Mouse (Mus musculus): ENCODE data around the gene Paqr6. TPM values are rescaled to one million over a fixed set of nuclear protein-coding genes. Genes with fewer than 3 reads are reported as not detected.

Paqr6 gene
- total RNA-seq (2023) = not detected

DNA sequence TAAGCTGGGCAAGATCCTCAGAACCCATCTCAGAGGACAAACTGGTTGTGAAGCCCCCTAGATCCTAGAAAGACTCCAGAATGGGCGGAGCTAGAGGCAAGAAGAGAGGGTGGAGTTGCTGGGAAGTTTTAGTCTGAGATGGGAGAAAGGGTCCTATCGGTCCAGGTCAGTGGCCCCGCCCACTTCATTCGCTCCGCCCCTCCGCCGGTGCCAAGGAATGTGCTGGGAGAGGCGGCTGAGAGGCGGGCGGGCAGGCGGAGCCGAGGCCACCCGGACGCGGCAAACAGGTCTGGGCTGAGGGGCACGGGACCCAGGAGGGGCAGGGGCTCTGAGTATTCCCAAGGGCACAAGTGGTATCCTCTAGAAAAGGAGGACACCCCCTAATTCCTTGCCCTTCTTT, at the start of gene Paqr6:
Gene Paqr6, plus strand, starts transcription at position 248 of the 400 bp plus-strand sequence.

DNA sequence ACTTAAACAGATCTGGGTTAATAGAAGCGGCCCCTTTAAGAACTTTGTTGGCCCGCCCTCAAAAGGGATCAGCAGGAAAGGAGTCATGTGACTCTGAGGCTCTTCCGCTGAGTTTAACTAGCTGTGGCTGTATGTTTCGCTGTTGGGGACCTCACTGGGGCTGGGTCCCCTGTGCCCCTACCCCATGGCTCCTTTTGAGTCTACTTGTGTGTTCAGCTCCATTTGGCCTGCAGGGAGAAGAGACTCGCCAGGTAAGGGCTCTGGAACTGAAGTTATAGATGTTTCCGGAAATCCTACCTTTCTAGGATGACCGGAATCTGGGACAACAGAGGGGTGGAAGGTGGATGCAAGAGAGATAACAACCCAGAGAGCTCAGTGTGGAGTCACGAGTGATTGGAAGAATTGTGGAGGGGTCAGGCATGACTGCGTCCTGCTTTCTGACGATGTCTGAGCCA, 39.4 kb upstream of the Paqr6 start, which contains the start of gene Glmp:
Gene Glmp, plus strand, starts transcription at position 73 of the 455 bp plus-strand sequence.

DNA sequence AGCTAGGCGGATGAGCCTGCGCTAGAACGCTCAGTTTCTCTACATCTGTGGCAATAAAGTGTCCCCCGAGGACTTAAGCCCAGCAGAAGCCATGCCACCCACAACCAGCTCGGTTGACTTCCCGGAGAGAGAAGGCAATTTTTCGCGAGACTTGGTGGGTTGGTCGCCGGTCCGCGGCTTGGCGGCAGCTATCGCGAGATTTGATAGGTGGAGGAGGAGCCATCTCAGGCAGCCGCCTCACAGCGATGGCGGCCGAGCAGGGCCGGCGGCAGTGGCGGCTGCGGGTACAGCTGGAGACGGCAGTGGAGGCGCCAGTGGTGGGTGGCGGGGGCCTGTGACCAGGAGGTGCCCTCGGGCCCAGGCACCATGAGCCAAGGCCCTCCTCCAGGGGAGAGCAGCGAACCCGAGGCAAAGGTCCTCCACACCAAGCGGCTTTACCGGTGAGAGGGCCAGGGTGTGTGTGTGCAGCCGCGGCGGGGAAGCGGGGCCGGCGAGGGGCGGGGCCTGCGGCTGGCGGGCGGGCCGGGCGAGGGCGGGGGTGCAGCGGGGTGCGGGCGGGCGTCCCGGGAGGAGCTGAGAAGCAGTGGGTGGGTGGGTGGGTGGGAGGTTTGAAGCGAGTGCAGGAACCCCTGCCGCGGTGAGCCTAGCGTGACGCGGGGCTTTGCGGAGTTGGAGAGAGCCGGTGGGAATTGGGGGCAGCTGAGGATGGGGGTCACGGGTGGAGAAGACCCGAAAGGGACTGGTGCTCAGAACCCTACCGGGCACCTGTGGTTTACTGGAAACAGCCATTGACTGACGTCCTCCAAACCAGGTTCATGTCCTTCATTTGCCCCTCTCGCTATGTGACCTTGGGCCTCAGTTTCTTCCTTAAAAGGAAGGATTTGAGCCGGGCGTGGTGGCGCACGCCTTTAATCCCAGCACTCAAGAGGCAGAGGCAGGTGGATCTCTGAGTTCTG, 28.0 kb upstream of the Paqr6 start, which contains the start of the genes Tmem79 and Smg5:
Gene Tmem79, minus strand, starts transcription at position 91 of the 956 bp plus-strand sequence.
Gene Smg5, plus strand, starts transcription at position 203 of the 956 bp plus-strand sequence.

DNA sequence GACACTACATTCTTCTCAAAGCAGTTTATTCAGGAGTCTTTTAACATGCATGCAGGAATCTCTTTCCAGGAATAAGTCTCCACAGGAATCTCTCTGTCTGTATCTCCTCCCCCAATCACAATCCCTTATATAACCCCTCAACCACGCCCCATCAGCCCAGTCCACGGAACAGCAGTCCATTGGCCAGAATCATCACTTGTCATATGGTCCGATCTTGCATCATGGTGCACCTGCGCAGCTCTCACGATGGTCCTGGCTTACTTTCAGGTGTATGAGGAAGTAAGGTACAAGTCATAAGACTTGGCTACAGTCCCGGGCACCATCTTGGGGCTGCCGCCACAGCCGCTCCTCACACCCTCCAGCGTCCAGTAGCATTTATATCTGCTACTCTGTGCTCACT, 8.3 kb downstream of the Paqr6 start, which contains the start of gene Bglap3:
Gene Bglap3, minus strand, starts transcription at position 101 of the 400 bp plus-strand sequence.

DNA sequence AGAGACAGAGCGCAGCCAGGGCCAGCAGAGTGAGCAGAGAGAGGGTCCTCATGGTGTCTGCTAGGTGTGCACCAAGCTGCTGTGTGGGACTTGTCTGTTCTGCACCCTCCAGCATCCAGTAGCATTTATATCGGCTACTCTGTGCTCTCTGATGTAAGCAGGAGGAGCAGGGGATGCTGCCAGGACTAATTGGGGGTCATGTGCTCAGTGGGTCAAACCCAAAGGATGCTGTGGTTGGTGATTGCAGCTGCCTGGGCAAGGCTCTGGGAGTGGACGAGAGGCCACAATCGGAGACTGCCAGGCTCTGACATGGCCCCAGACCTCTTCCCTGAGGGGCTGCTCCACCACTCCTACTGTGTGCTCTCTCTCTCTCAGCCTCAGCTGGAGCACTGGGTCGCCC, 14.2 kb downstream of the Paqr6 start, which contains the start of gene Bglap2:
Gene Bglap2, minus strand, starts transcription at position 101 of the 400 bp plus-strand sequence.

DNA sequence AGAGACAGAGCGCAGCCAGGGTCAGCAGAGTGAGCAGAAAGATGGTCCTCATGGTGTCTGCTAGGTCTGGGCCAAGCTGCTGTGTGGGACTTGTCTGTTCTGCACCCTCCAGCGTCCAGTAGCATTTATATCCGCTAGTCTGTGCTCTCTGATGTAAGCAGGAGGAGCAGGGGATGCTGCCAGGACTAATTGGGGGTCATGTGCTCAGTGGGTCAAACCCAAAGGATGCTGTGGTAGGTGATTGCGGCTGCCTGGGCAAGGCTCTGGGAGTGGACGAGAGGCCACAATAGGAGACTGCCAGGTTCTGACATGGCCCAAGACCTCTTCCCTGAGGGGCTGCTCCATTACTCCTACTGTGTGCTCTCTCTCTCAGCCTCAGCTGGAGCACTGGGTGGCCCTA, 20.0 kb downstream of the Paqr6 start, which contains the start of gene Bglap:
Gene Bglap, minus strand, starts transcription at position 101 of the 400 bp plus-strand sequence.

DNA sequence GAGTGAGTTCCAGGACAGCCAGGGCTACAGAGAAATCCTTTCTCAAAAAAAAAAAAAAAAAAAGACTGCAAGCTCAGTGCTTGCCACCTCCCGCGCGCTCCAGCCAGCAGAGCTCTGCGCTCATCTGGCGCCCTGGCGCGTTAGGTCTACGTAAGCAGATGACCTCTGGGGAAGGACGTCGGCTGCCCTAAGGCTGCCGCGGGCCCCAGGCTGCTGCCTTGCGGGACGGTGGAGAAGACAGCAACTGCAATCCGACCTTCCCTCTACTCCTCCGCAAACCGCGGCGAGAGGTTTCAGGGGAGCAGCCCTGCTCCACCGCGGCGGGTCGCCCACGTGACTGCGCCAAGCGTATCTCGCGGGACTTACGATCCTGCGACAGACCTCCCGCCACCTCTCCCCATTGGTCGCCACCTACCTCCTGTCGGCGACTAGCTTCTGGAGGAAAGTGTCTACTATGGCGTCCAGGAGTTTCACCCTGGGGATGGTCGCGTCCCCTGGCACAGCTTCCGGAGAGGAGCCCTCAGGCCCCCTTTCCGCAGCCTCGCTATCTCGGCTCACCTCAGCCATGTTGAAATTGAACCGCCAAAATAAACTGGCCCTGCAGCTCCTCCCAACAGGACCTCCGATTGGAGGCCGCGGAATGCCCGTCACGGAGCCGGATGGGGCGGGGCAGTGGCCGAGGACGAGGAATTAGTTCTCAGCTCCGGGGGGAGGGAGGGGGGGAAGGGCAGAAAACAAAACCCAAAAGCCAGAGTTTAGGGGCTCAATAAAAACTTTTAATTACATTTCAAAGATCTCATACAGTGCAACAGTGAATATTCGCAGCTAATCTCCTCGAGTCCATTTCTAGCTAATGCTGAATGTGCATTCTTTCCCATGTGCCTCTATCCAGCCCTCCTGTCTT, 45.6 kb downstream of the Paqr6 start, which contains the start of gene Pmf1:
Gene Pmf1, minus strand, starts transcription at position 591 of the 904 bp plus-strand sequence.

Other genes starting within 250 kb of the Paqr6 start
- gene Mef2d, start 222.2 kb upstream of the Paqr6 start, total RNA-seq (2023) = 100 to 1,000 TPM in 1 of 2 experiments, 10 to 100 TPM in 1; 73.1 to 107 TPM
- not detected for gene Rhbg, start 109.9 kb upstream of the Paqr6 start, total RNA-seq (2023)
- gene Gm38392, start 77.4 kb upstream of the Paqr6 start, total RNA-seq (2023) = not detected
- 1 to 10 TPM; 1.4 to 2.1 TPM for gene Tsacc, start 67.6 kb upstream of the Paqr6 start, total RNA-seq (2023)
- 10 to 100 TPM; 57.5 to 65.8 TPM for gene Cct3, start 67.5 kb upstream of the Paqr6 start, total RNA-seq (2023)
- gene Glmp, start 39.6 kb upstream of the Paqr6 start, total RNA-seq (2023) = 100 to 1,000 TPM; 128 to 130 TPM
- gene Tmem79, start 28.4 kb upstream of the Paqr6 start, total RNA-seq (2023) = under 1 TPM; 0.71 to 0.79 TPM
- gene Smg5, start 28.3 kb upstream of the Paqr6 start, total RNA-seq (2023) = 10 to 100 TPM; 42.3 to 42.6 TPM
- gene Bglap3, start 8.2 kb downstream of the Paqr6 start, total RNA-seq (2023) = 1 to 10 TPM; 1.5 to 5.5 TPM
- gene Bglap2, start 14.1 kb downstream of the Paqr6 start, total RNA-seq (2023) = 10 to 100 TPM in 1 of 2 experiments, 1 to 10 TPM in 1; 3.7 to 11.5 TPM
- 10 to 100 TPM; 16.8 to 30.3 TPM for gene Bglap, start 19.9 kb downstream of the Paqr6 start, total RNA-seq (2023)
- 10 to 100 TPM; 61.1 to 63.9 TPM for gene Pmf1, start 45.7 kb downstream of the Paqr6 start, total RNA-seq (2023)
- 10 to 100 TPM; 22.4 to 22.5 TPM for gene Slc25a44, start 60.6 kb downstream of the Paqr6 start, total RNA-seq (2023)
- 100 to 1,000 TPM; 326 to 366 TPM for gene Sema4a, start 96.6 kb downstream of the Paqr6 start, total RNA-seq (2023)
- gene Lmna, start 145.4 kb downstream of the Paqr6 start, total RNA-seq (2023) = 10 to 100 TPM; 10.1 to 20.2 TPM
- under 1 TPM; 0.11 to 0.13 TPM for gene Mex3a, start 167.8 kb downstream of the Paqr6 start, total RNA-seq (2023)
- gene Rab25, start 183.7 kb downstream of the Paqr6 start, total RNA-seq (2023) = not detected
- 10 to 100 TPM; 76.5 to 78.5 TPM for gene Lamtor2, start 188.5 kb downstream of the Paqr6 start, total RNA-seq (2023)
- 10 to 100 TPM; 17.7 to 20.7 TPM for gene Ubqln4, start 189.2 kb downstream of the Paqr6 start, total RNA-seq (2023)
- 10 to 100 TPM; 75.0 to 88.1 TPM for gene Ssr2, start 211.3 kb downstream of the Paqr6 start, total RNA-seq (2023)
- gene Arhgef2, start 241.4 kb downstream of the Paqr6 start, total RNA-seq (2023) = 100 to 1,000 TPM; 210 to 213 TPM

Data from neutrophil, adult 59 days (primary cell).